Mouse (Mus musculus) embryo, embryonic 10 days (tissue): Measurements from ENCODE around the gene Tmem234.

ENCODE experiments used
- DNase-seq: peaks from one replicate; pipeline ENCODE4 v3.0.0-alpha.2; 2015; ENCODE audit warnings: low spot score

Gene Tmem234

DNA sequence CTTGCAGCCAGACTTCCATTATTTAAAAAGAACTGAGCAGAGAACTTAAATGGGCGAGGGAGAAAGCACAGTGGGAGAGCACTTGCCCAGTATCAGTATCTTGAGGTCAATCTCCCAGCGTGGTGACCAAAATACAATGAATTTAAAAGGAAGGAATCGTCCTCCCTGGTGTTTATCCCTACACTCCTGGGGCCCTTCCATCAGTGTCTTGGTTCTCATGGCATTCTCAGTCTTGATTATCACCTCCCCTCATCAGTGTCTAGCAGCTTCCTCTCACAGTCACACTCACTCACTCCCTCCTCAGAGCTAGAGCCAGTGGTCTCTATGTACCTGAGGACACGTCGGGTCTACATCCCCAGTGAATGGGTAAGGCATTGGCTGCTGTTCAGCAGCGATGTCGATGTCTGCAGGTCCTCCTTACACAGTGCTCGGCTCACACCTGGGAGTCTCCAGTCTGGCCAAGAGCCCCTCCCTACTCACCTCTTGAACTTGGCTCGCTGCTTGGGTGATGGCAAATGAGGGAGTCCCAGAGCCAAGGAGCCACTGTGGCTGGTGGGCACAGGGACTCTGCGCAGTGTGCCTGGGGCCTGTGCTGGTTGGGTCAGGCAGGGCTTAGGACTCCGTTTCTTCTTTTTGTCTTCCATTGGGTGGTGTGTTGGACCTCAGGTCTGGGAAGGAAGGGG lies 21.8 kb downstream of the Tmem234 start:
- DNase-seq, result no peak

DNA sequence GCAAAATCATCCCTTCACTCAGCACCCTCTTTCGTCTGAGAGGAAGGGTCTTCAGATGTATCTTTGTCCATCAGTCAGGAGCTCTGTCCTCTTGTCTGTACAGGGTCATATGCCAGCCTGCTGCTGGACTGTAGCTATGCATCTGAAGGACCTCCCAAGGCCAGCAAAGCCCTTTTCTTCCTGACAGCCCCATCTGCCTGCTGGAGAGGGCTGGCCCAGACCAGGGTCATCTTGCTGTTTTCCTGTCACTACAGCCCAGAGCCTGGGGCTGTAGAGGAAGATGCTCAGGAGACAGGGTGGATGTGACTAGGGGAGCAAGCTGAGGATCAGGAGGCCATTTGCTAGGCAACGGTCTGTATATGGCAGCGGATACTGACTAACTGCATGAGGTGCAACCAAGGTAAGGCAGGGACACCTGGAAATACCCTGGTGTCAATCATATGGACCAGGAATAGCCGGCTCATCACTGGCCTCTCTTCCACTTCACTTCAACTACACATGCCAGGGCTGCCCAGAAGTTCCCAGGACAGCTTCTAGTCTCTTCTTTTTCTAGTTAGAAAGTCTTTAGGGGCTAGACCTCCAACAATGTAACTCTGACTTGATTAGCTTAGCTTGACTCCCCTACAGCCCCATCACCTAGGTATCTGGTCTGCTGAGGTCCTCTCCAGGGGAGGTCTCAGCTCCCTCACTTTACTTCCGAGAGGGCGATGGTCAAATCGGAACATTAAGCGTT lies 22.5 kb downstream of the Tmem234 start:
- DNase-seq, result no peak

DNA sequence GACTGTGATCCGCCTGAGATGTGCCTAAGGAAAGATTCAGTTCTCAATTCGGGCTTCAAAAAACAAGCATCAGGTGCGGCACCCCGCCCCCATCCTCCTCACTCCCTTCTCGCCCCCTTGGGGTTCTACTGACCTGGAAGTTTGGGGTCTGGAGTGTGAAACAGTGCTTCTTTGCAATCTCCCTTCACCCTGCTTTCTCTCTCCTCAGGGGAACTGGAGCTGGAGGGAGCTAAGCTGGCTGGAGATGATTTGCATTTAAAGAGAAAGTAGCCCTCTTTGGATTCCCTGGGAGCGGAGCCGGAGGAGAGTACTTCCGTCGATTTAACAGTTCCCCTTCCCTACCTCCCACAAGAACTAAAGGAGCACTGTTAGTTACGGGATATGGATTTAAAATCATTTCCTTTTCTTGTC lies 23.2 kb downstream of the Tmem234 start, which contains the start of gene Ccdc28b:
Gene Ccdc28b (minus strand): TSS at position 267 of the 411 bp plus-strand sequence.
- DNase-seq, result peak; percentile 59

DNA sequence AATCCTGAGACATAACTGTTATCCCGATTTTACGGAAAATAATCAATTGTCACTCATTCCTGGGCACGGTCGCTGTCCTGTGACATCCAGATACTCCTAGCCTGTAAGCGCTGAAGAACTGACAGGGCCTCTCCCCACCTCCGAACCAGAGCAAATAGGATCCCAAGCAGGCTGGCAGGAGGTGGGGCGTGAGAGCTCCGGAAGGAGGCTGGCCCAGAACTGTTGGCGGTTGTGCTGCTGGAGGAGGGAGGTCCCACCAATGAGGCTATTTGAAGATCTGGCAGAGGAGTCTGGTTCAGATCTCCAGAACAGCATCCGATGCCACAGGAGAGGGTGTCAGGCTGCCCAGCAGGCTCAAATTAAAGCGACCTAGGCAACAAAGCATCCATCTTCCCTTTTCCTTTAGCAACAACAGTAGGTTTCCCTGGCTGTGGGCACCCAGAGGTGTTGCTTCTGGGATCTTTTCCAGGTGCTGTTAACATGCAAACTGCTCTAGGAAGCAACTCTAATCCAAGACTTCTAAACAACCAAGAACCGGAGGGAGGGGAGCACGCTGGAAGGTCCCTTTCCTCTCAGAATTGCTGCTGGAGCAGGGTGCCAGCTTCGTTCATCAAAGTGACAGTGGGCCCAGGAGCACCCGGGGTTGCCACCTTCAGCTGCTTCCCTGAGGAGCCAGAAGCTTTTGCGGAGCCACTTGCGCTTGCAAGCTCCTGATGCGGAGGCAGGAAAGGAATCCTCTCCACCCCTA lies 24.0 kb downstream of the Tmem234 start:
- peak; percentile 93 for DNase-seq

DNA sequence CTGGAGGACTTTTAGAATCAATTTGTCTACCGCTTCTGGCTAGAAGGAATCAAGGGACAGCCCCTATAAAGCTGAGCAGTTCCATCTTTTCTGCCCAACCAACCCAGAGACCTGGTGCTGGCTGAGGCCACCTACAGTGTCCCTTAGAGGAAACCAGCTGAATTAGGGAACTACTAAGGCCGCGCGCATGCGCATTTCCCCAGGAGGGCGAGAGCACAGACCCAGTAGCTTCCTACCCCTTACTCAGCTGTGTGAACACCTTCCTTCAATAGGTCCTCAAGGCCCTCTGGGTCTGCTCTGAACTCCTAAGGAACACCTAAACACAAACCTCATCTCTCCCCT lies 24.5 kb downstream of the Tmem234 start:
- peak; percentile 73 for DNase-seq

DNA sequence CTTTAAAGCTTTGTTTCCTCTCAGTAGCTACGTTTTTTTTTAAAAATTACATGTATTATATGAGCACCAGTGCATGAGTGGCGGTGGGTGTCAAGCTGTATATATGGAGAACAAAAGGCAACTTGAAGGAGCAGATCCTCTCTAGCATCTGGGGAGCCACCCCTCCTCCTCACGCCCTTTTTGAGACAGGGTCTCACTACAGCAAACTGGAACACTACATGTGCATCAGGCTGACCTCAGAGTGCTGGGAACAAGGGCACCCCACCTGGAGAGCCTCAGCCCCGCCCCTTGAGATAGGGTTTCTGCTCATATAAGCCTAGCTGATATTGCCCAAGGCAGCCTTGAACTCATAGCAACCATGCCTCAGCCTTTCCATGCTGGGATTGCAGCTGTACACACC lies 25.0 kb downstream of the Tmem234 start:
- no peak for DNase-seq

DNA sequence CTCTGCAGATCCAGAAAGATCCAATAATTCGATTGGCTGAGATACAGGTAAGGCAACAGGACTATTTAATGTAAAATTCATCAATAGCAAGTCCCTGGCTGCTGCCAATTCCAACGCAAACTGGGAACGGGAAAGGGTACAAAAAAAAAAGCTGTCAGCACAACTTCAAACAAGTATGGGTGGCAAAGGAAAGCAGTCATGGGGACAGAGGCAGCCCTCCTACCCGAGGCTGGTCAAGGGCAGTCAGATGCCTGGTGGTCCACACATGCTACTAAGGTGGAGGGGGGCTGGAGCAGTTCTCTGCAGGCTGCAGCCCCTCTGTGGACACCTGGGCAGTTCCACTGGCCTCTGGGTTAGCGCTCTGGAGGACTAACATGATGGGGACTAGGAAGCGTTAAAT lies 25.6 kb downstream of the Tmem234 start:
- DNase-seq, result no peak

DNA sequence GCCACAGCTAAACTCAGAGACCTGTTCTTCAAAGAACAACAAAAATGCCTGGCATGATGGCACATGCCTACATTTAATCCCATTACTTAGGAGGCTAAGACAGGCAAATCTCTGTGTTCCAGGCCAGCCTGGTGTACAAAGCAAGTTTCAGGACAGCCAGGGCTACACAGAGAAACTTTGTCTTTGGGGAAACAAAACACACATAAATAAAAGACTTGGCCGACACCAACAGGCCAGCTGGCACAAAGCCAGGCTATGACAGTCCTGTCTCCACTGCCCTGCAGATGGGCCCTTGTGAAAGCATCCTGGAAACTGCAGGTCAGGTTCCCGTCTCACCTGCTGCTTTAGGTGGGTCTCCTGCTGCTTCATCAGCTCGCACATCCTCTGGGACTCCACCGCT lies 30.5 kb downstream of the Tmem234 start:
- DNase-seq, result no peak

DNA sequence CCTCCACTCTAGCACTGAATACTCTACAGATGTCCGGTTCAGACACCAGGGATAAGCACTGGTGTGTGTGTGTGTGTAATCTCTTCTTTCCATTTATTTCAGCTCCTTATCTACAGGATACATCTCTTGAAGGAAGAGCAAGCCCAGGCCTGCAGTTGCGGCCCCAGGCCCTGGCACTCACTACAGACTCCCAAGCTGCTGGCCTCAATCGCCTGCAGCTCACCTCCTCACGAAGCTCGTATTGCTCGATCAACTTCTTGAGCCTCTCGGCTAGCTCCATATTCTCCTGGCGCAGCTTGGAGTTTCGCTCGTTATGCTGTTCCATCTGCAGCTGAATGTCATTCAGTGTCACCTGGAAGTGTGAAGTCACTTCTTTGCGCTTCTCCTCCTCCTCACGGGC lies 31.4 kb downstream of the Tmem234 start:
- no peak for DNase-seq

DNA sequence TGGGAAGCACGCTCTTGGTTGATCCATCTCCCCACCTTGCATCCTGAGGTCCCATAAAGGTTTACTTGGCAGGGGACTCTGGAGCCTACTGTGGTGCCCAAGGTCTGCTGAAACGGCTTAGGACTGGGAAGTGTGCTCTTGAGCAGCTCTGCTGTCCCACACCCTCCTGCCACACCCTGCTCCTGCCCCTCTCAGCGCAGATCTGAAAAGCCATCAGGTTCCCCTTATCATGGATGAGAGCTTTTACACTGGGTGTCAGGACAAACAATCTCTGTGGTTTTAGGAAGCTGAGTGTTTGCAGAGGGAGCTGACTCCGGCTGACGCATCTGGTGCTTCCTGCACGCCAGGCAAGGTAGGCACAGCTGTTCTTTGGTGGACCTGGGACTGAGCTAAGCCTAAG lies 33.4 kb downstream of the Tmem234 start:
- no peak for DNase-seq

DNA sequence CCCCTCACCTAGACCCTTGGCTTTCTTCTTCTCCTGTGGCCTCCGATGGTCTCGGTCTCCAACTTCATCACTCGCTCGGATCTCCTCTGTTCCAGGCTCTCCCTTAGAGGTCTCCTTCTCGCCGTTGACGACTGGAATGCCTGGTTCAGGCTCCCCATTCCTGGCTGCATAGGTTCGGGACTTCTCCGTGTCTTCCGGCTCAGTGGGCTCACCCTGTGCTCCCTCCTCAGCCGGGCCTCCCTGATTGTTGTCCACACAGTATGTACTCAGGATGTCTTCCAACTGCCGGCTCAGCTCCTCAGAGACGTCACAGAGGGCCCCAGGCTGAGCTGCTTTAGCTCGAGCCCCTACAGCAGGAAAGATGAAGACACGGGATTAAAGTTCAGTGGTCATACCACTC lies 38.8 kb downstream of the Tmem234 start:
- no peak for DNase-seq

DNA sequence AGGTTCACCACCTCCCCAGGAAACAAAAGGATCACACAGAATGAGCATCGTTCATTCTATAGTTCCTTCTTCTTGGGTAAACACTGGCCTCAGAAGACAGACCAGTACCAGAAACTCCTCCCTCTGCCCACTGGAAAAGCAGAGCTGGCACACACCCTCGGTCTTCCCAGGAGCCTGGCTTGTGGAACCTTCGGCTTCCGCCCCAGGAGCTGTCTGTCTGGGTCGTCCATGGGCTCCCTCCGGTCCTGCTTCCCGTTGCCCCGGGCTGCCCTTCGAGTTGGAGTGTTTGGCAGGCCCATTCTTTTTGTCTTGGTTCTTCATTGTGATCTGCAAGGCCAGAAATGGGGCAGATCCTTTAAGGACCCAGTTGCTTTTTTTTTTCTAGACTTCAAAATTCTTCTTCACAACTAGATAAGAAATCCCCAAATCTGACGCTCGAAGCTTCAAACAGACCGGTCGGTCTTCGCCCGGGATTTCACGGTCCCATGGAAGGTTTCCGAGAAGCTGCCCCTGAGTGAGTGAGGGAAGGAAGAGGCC lies 39.7 kb downstream of the Tmem234 start:
- DNase-seq, result no peak

DNA sequence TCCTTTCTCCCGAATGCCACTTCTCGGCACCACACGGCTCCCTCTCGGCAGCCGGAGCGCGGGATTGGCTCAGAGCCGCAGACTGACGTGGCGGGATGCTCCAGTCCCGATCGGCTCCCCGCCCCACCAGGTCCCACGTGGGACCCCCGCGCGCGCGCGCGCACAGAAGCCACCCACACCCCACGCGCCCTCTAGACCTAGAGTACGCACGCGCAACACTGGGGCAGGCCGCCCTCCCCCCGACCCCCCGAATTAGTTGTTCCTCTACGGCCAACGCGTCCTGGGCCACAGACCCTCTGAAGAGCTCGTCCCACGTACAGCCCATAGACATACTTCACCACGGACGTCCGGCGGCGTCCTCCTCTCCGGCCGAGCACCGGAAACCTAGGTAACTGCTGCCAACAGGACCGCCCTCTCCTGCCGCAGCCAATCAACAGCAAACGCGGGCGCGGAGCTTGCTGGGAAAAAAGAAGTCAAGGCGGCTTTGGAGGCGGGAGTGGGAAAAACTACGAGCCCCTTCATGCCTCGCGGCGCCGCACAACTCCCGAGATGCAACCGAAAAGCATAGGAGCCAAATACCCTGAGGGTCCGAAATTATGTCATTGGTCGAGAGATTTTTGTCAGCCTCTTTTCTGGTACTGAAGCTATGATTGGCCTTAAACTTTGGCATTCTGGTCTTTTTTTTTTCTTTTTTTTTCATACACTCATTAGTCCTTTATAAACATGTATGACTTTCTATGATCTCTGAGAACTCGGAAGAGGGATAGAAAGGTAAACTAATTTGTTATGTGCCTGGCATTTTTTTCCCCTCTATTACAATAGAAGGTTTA lies 40.4 kb downstream of the Tmem234 start, which contains the start of gene Txlna:
Gene Txlna (minus strand): TSS at position 428 of the 830 bp plus-strand sequence.
- peak; percentile 98 for DNase-seq

DNA sequence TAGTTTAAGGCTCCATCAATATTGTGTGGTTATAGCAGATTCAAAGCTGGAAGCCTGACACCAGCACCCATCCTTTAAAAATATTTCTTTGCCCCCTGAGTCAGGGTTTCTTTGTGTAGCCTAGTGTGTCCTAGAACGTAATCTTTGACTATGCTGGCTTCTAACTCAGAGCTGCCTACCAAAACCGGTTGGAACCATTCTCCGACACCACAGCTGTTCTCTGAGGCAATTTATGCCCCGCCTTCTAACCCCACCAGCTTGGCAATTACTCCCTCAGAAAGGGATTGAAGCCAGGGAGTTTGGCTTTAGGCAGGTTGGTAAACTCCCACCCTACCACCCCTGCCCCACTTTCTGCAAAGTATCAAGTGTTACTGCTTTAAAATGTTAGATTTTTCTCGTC lies 41.3 kb downstream of the Tmem234 start:
- DNase-seq, result no peak

DNA sequence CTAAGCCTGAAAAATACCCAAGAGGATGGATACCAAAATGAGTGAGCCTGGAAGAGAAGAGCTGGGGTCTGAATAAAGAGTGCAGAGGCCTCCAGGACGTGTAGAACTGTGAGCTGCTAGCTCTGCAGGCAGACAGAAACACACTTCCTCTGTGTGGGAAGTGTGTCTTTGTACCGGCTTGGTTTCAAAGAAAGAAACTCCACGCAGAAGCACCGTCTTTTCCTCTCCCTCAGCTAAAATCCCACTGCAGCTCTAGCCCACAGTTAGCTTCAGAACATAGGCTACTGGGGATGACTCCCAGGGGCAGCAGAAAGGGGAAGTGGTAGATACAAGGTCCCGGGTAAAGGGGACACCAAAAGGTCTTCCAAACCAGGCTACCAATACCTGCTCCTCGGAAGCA lies 44.7 kb downstream of the Tmem234 start:
- DNase-seq, result no peak

DNA sequence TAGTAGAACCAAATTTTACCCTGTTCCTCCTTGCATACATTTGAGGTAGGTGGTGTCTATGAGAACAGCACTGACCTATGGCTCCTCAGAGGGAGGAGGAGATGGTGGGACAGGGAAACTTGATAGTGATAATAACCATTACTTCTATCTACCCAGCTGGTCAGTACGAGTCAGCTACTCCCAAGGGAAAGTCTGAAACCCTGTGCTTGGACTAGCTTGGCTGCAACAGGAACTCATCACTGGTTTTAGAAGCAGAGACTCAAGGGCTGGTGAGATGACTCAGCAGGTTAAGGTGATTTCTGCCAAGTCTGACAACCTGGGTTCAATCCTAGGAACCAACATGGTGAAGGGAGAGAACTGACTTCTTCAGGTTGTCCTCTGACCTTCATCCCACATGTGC lies 48.2 kb downstream of the Tmem234 start:
- DNase-seq, result no peak

DNA sequence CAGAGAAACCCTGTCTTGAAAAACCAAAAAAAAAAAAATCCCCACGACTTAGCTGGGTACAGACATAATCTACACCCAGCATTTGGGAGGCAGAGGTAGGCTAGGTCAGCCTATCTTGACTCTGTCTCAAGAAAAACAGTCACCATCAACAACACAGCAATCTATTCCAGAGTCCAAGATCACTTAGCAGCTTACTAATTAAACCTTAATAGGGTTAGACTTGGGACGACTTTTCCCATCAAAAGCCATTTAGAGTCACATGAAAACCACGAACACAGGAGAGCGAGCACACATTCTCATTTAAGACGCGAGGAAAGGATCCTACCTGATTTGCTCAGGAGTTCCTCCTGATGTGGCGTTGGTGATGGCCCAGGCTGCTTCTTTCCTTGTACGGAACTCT lies 49.9 kb downstream of the Tmem234 start:
- no peak for DNase-seq

DNA sequence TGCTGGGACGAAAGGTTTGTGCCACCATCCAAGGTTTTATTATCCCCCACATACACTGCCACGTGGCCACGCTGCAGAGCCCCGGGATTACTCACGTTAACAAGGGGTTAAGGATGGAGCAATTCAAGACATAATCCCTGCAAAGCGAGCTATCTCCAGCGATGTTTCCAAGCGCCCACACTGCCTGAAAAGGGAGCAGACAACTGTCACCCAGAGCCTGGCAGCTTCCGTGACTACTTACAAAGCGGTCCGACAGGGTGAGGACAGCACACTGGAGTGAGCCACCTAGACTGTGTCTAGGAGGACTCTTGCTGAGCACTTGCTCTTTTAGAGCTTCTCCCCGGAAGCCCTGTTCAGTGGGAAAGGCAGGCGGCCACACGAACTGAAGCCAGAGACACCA lies 54.3 kb downstream of the Tmem234 start:
- DNase-seq, result no peak

DNA sequence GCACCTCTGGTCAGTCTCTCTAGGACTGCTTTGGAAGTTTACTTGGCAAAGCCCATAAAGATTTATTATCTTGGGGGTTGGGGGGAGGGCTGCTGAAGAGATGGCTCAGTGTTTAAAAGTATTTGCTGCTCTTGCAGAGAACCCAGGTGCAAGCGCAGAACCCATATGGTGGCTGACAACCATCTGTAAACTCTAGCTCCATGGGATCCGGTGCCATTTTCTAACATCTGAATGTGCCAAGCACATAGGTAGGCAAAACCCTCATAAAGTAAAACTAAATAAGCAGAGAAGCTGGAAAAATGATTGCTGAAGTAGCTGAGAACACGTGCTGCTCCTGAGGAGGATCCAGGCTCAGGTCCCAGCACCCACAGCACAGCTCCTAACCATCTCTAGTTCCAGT lies 61.1 kb downstream of the Tmem234 start:
- DNase-seq, result no peak

DNA sequence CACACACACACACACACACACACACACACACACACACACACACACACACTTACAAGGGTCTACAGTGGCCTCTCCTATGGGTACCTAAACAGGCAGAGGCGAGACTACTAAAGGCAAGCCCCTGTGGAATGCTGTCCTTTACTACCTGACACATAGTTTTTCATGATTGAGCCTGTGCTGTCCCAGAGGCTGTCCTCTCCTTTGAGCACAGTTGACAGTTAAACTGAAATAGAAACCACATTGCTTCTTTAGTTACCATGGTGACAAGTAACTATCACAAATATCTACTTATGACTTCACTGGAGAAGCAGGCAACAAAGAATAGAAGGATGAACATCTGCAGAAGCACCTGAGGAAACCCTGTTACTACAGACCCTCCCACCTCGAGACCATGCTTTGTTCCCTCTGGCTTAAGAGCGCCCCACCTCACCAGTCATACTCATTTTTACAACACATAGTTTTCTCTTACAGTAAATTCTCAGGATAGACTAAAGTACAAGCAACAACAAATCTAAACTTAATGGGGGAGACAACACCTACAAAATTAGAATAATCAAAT lies 61.9 kb downstream of the Tmem234 start:
- DNase-seq, result no peak

DNA sequence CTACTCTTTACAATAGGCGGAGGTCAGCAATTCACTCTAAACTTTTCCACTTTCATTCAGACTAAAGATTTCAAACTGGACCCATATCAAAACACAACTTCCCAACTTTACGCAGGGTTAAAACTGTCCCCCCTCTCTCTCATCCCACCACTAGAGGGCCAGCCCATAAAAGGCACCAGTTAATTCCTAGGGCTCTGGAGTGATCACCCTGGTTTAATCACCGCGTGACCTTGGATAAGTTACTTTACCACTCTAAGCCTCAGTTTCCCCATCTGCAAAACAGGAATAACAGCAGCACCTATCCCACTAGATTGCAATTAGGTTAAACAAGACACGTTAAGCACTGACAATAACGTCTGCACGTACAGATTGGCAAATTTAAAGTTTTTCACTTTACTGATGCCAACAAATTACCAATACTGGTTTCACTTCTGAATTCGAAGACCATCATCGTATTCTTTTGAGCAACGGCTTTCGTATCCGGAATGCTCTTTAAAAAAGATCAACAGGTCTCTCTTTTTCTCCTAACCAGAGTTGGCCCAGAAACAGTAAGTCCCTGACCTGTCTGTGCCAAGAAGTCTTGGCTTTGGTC lies 71.1 kb downstream of the Tmem234 start:
- DNase-seq, result peak; percentile 80
